Mouse (Mus musculus): ENCODE results near the gene Tmprss11g.

Tmprss11g gene

DNA sequence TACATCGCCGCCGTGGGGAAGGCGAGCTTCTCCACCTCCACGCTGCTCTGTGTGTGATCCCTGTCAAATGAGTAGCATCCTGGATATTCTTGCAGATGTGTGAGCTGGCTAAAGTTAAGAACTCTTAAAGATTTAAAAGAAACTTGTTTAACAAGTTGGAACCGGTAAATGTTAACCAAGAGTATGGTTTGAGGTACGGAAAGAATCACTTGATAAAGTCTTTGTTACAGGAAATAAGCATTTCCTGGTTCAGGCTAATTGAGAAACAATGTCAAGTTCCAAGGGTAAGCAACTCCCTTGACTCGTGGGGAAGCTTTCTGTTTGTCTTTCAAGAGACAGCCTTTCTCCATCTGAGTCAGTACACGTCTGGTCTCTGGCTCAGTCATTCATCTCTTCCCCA lies at the start of gene Tmprss11g:
TSS of gene Tmprss11g (minus strand) at position 101 of the 400 bp plus-strand sequence.
- DNase-seq, result no peak

DNA sequence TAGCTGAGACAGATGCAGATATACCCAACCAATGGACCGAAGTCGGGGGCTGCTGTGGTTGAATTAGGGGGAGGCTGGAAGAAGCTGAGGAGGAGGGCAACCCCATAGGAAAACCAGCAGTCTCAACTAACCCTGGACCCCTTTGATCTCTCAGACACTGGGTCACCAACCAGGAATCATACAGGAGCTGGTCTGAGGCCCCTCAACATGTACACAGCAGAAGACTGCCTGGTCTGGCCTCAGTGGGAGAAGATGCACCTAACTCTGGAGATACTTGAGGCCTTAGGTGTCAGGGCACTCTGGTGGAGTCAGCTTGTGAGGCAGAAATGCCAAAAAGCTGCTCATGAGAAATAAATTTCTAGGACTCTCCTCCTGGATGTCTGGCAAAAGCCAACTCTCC lies 28.3 kb upstream of the Tmprss11g start:
- no peak for DNase-seq

DNA sequence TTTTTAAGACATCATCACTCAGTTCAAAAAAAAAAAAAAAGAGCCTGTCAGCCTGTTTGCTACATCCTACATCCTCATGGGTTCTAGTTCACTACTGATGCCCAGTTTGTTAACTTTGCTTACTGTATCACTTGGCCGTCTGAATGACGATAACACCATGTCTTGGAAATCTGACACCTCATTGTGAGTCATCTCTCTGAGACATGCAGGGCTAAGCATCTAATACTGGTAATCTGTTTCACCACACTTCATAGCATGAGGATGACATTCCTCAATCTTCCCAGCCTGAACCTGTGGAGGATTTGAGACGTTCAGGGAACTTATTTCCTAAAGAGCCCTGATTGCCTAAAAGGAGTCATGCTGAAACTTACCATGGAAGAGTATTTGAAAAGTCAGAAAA lies 22.2 kb upstream of the Tmprss11g start:
- no peak for DNase-seq

- DNase-seq, result no peak
Measured at GRCm38 (mm10) chr5:86528725-86529124, 10.3 kb upstream of the Tmprss11g start.

- no peak for DNase-seq
Measured at GRCm38 (mm10) chr5:86511538-86511937, 6.9 kb downstream of the Tmprss11g start.

GRCm38 (mm10) chr5:86493453-86493852 lies 24.9 kb downstream of the Tmprss11g start:
- DNase-seq, result no peak

GRCm38 (mm10) chr5:86482562-86482961 lies 35.8 kb downstream of the Tmprss11g start:
- DNase-seq, result no peak

DNA sequence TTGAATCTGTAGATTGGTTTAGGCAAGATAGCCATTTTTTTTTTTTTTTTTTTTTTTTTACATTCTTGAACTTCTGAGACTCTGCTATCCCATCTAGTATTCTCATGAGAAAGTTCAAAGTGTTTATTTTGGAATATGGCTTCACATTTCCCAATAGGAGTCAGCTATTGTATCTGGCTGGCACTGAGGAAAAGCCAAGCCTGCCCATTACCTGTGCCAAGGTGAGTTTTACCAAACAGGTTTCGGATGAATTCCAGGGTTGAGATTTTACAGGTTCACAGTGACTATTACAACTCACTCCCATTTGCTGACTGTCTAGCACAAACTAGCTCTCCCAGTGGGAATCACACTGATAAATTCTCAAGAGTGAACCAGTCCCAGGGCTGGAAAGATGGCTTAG lies 36.4 kb downstream of the Tmprss11g start:
- no peak for DNase-seq

DNA sequence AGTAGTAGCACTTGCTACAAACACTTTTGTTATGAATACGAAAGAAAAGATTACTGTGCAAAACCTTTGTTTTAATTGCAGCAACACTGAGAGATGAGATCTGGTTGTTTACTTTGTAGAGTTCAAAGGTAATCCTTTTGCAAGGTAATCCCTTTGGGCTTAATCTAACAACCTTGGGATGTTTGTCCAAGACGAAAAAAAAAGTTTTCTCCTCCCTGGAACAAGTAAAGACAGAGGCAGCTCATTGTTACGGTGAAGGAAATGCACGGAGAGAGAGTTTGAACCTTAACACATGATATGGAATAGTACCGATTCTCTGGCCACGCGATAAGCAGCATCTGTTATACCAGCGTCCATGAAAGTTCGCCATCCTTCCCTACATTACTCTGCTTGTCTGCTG lies 44.5 kb downstream of the Tmprss11g start:
- DNase-seq, result no peak

GRCm38 (mm10) chr5:86468890-86469289 lies 49.5 kb downstream of the Tmprss11g start, which contains the start of gene Tmprss11a:
Gene Tmprss11a (minus strand): TSS chr5:86468990.
- DNase-seq, result no peak

GRCm38 (mm10) chr5:86439306-86439705 lies 79.1 kb downstream of the Tmprss11g start:
- DNase-seq, result no peak

GRCm38 (mm10) chr5:86438548-86438947 lies 79.9 kb downstream of the Tmprss11g start:
- DNase-seq, result no peak

Data from right cerebral cortex, postnatal 14 days (tissue).